ENCODE assay signal across 7 mouse cellular contexts in the genomic region with DNA sequence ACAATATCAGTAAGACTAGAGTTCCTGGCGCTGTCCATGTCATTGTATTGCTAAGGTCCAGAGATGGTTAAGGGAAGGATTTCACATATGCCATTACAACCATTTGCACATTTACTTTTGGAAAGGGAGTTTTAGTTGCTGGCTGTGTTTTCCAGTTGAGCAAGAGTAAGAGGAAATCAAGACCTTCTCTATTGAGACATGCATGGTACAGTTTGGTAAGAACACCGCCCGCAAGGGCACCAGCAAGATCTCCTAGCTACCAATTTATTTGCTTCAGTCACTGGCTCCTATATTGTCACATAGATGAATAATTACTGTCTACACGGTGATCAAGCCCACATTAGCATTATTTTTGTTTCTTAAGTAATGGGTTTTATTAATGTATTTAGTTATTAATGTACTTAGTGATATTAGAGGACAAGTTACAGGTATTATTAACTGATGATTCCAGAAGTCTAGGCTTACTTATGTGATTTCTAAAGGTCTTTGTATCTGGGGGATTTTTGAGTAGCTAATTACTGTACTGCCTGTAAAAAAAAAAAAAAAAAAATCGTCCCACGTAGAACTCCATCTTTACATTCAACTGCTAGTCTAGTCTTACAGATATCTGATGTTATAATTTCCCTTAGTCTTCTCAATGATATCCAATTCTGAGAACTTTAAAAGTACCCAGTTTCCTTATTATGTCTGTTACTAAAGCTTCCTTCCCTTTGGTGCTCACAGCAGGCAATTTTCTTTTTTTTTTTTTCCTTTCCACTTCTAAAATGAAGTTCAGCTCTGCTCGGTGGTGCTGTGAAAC. TPM values are rescaled to one million over a fixed set of nuclear protein-coding genes. Genes with fewer than 3 reads are reported as not detected.
DNase-seq lines count a peak whose midpoint lies in the region; ATAC-seq and TF ChIP-seq lines count a peak whose summit lies in the region.

No protein-coding gene starts in this region.

- H3K36me3 ChIP-seq in C2C12 (ENCODE audit: control insufficient read depth, insufficient read depth): no peaks in the 10 kb centered on the region
- H3K36me3 ChIP-seq in forebrain, embryonic 15.5 days: no peaks in the 10 kb centered on the region
- peaks cover 18% of the 10 kb centered on the region for H3K36me3 ChIP-seq in liver, embryonic 15.5 days (replicated peaks)
- H3K36me3 ChIP-seq in stomach, postnatal 0 days (ENCODE audit: control insufficient read depth, insufficient read depth, low read length): no peaks in the 10 kb centered on the region

- TF ChIP-seq CTCF in C2C12 (IDR thresholded peaks at IDR 0.05; ENCODE audit: control insufficient read depth, insufficient read depth, insufficient read length): no peak
- TF ChIP-seq CTCF in stomach, postnatal 0 days (IDR thresholded peaks at IDR 0.05; ENCODE audit: low read depth): no peak

- peaks cover 5% of the 10 kb centered on the region; the same call in 1 of the 2 replicates for H3K4me1 ChIP-seq in forebrain, embryonic 15.5 days
- peaks cover 50% of the 10 kb centered on the region for H3K4me1 ChIP-seq in liver, embryonic 15.5 days (replicated peaks)
- H3K4me1 ChIP-seq in stomach, postnatal 0 days (replicated peaks; ENCODE audit: control insufficient read depth, insufficient read depth): no peaks in the 10 kb centered on the region; the same call in 1 of the 2 replicates

- peak overlapping the region; percentile 68 for H3K9ac ChIP-seq in forebrain, embryonic 15.5 days (replicated peaks)
- H3K9ac ChIP-seq in liver, embryonic 15.5 days: peak overlapping the region; percentile 91
- peak overlapping the region; percentile 79 for H3K9ac ChIP-seq in stomach, postnatal 0 days (ENCODE audit: low read length)

- peak overlapping the region; percentile 66 for H3ac ChIP-seq in C2C12 (ENCODE audit: control insufficient read depth, insufficient read length, low read depth)

- DNase-seq in stomach, postnatal 0 days (ENCODE audit: low spot score): no peak
- no peak for DNase-seq in adrenal gland, adult 8-10 months
- DNase-seq in thymus, postnatal 4 days: no peak

- TF ChIP-seq EP300 in stomach, postnatal 0 days (optimal IDR thresholded peaks at IDR 0.05): no peak

- peak; percentile 18 for ATAC-seq in CD4-positive, CD25-positive, alpha-beta regulatory T cell, adult 4 months
- no peak for ATAC-seq in forebrain, embryonic 15.5 days (replicated peaks)
- no peak for ATAC-seq in liver, embryonic 15.5 days (ENCODE audit: insufficient read depth)
- ATAC-seq in stomach, postnatal 0 days (ENCODE audit: low FRiP score, low TSS enrichment): no peak

- H3K9me3 ChIP-seq in forebrain, embryonic 15.5 days: no peaks in the 10 kb centered on the region
- H3K9me3 ChIP-seq in liver, embryonic 15.5 days (replicated peaks): no peaks in the 10 kb centered on the region
- no peaks in the 10 kb centered on the region for H3K9me3 ChIP-seq in stomach, postnatal 0 days (ENCODE audit: control insufficient read depth, low read length)

- H3K27me3 ChIP-seq in C2C12 (ENCODE audit: control insufficient read depth, insufficient read depth, insufficient read length): no peaks in the 10 kb centered on the region
- no peaks in the 10 kb centered on the region for H3K27me3 ChIP-seq in forebrain, embryonic 15.5 days
- no peaks in the 10 kb centered on the region for H3K27me3 ChIP-seq in liver, embryonic 15.5 days
- H3K27me3 ChIP-seq in stomach, postnatal 0 days (ENCODE audit: control insufficient read depth, insufficient read depth, low read length): no peaks in the 10 kb centered on the region

- no peaks in the 10 kb centered on the region for H3K79me2 ChIP-seq in C2C12 (ENCODE audit: control insufficient read depth, insufficient read depth)

- no peak overlapping the region for H3K27ac ChIP-seq in forebrain, embryonic 15.5 days (replicated peaks)
- peak overlapping the region; percentile 99 for H3K27ac ChIP-seq in liver, embryonic 15.5 days (replicated peaks)
- peak overlapping the region; percentile 93 for H3K27ac ChIP-seq in stomach, postnatal 0 days (replicated peaks)

- 35% methylated on average over 7 of the region's 7 CpGs for WGBS in forebrain, embryonic 15.5 days
- 15% methylated on average over 7 of the region's 7 CpGs for WGBS in liver, embryonic 15.5 days (ENCODE audit: insufficient replicate concordance)
- 29% methylated on average over 7 of the region's 7 CpGs for WGBS in stomach, postnatal 0 days

- H3K79me3 ChIP-seq in C2C12 (ENCODE audit: low read depth): no peaks in the 10 kb centered on the region

- peak overlapping the region; percentile 86 for H3K4me2 ChIP-seq in forebrain, embryonic 15.5 days (replicated peaks)
- peak overlapping the region; percentile 72 for H3K4me2 ChIP-seq in liver, embryonic 15.5 days
- peak overlapping the region; percentile 66 for H3K4me2 ChIP-seq in stomach, postnatal 0 days (replicated peaks; ENCODE audit: low read depth)

- H3K4me3 ChIP-seq in C2C12 (ENCODE audit: insufficient read depth, poor library complexity, severe bottlenecking): peak overlapping the region; percentile 34
- H3K4me3 ChIP-seq in forebrain, embryonic 15.5 days: peak overlapping the region; percentile 81
- peak overlapping the region; percentile 85 for H3K4me3 ChIP-seq in liver, embryonic 15.5 days (replicated peaks)
- peak overlapping the region; percentile 73 for H3K4me3 ChIP-seq in stomach, postnatal 0 days (ENCODE audit: low read depth, low read length)

TF ChIP-seq in C2C12, 6 proteins besides CTCF, POLR2A, EP300 and RAD21:
- TF ChIP-seq CEBPB (IDR thresholded peaks at IDR 0.05; ENCODE audit: low read depth) (no peak), MAX (IDR thresholded peaks at IDR 0.05) (no peak), MYOG (IDR thresholded peaks at IDR 0.05; ENCODE audit: control insufficient read depth, extremely low read depth, insufficient read length) (no peak), MYOD1 (IDR thresholded peaks at IDR 0.05; ENCODE audit: control insufficient read depth, insufficient read length, low read depth) (no peak), USF1 (IDR thresholded peaks at IDR 0.05; ENCODE audit: low read depth) (no peak), FOSL1 (IDR thresholded peaks at IDR 0.05; ENCODE audit: insufficient read depth, low read length, poor library complexity, severe bottlenecking) (no peak)

RNA-seq across cellular contexts. Expression of a gene that starts 0.9 kb away (rescaled TPM):
- 0.57 TPM for polyA plus RNA-seq in C2C12 (2012; fragmentation: generic; extraction: Trizol)
- polyA plus RNA-seq in CD4-positive, CD25-positive, alpha-beta regulatory T cell, adult 4 months (2017; shearing (Covaris generic)): 1 to 10 TPM; 6.3 to 7.5 TPM
- polyA plus RNA-seq in forebrain, embryonic 15.5 days (2015; fragmentation: Nextera tagmentation; extraction: Ambion mirVana): 10.0 and 10.7 TPM in 2 replicates
- 43.0 and 45.5 TPM in 2 replicates for polyA plus RNA-seq in liver, embryonic 15.5 days (2015; fragmentation: Nextera tagmentation; extraction: Ambion mirVana)
- polyA plus RNA-seq in stomach, postnatal 0 days (2015; fragmentation: Nextera tagmentation; extraction: Ambion mirVana): 27.3 and 28.8 TPM in 2 replicates
- 1 to 10 TPM; 3.0 to 5.2 (median 3.3) TPM for total RNA-seq in adrenal gland, adult 8-10 months (2022)

RNA-seq across cellular contexts. Expression of a gene that starts 57.9 kb away (rescaled TPM):
- 13.0 TPM for polyA plus RNA-seq in C2C12 (2012; fragmentation: generic; extraction: Trizol)
- polyA plus RNA-seq in CD4-positive, CD25-positive, alpha-beta regulatory T cell, adult 4 months (2017; shearing (Covaris generic)): 10 to 100 TPM; 22.0 to 42.2 TPM
- 87.1 and 89.2 TPM in 2 replicates for polyA plus RNA-seq in forebrain, embryonic 15.5 days (2015; fragmentation: Nextera tagmentation; extraction: Ambion mirVana)
- polyA plus RNA-seq in liver, embryonic 15.5 days (2015; fragmentation: Nextera tagmentation; extraction: Ambion mirVana): 19.1 and 19.2 TPM in 2 replicates
- polyA plus RNA-seq in stomach, postnatal 0 days (2015; fragmentation: Nextera tagmentation; extraction: Ambion mirVana): 32.2 and 39.0 TPM in 2 replicates
- 10 to 100 TPM; 34.6 to 43.5 (median 42.4) TPM for total RNA-seq in adrenal gland, adult 8-10 months (2022)

Comparison
In these comparisons a context has a peak if more than half of its experiments do, and no peak if none do; other contexts are left out.
1. H3K4me3 ChIP-seq: peak in every context shown above with its lines; median percentile 85 in liver, embryonic 15.5 days; 81 in forebrain, embryonic 15.5 days; 73 in stomach, postnatal 0 days; 34 in C2C12.